Mouse (Mus musculus): ENCODE results near the gene Insig1.

GRCm38 (mm10) chr5:28037639-28038038 is 33.5 kb upstream of the Insig1 start:
- TF ChIP-seq POLR2A (IDR thresholded peaks at IDR 0.05; ENCODE audit: borderline replicate concordance, extremely low read depth, insufficient read depth, insufficient read length, poor library complexity, severe bottlenecking): no peak
- TF ChIP-seq CTCF (IDR thresholded peaks at IDR 0.05; ENCODE audit: borderline replicate concordance, extremely low read depth, insufficient read depth, insufficient read length): no peak

Data from brain, embryonic 14.5 days (tissue).